In genomic region chr13:57278580-57278979, GRCm38 (mm10) we compare ENCODE assay signal across 13 mouse cellular contexts.
DNase-seq lines count a peak whose midpoint lies in the region; ATAC-seq lines count a peak whose summit lies in the region.
"Had no signal": no experiment of that assay in that cellular context is flagged by ENCODE, and none has a peak within 500 bp of the region (broad histone marks: within the 10 kb centered on the region; RNA-seq: fewer than 3 reads in every experiment).

No protein-coding gene starts in this region.

- no peaks in the 10 kb centered on the region for H3K36me3 ChIP-seq in kidney, embryonic 15.5 days

- H3K27me3 ChIP-seq in kidney, embryonic 15.5 days = 0 out of 2 replicates have a peak, but pooled peaks cover 3% of the 10 kb centered on the region

- DNase-seq in cerebellum, adult 18-20 months = peak; percentile 16 to 21
- peak; percentile 16 for DNase-seq in kidney, postnatal 10 days
- peak; percentile 21 for DNase-seq in 416B (ENCODE audit: low read depth)
- DNase-seq in embryo, embryonic 11.5 days (ENCODE audit: low read depth, low spot score) = peak; percentile 43
- DNase-seq in urinary bladder, postnatal 4 days (ENCODE audit: low spot score in 2 of 2) = no peak
- DNase-seq in gastrocnemius, adult 8-10 months (ENCODE audit: low spot score in 2 of 2) = no peak
- DNase-seq: adrenal gland, postnatal 10 days; heart, postnatal 14 days; layer of hippocampus, adult 9-11 months; right cerebral cortex, postnatal 25 days had no signal

- ATAC-seq in cerebellum, adult (ENCODE audit: insufficient number of reproducible peaks, low FRiP score, low TSS enrichment) = no peak
- no peak for ATAC-seq in kidney, embryonic 15.5 days (replicated peaks; ENCODE audit: low FRiP score)

- no peak overlapping the region for H3K4me3 ChIP-seq in kidney, embryonic 15.5 days (replicated peaks)

- no peak overlapping the region for H3K4me2 ChIP-seq in kidney, embryonic 15.5 days

- WGBS in kidney, embryonic 15.5 days = 8% methylated on average over 2 of the region's 2 CpGs

- no peak overlapping the region for H3K27ac ChIP-seq in kidney, embryonic 15.5 days
- H3K27ac ChIP-seq: macrophage had no signal

- no peak overlapping the region for H3K9ac ChIP-seq in kidney, embryonic 15.5 days

- H3K4me1 ChIP-seq in kidney, embryonic 15.5 days = no peaks in the 10 kb centered on the region

- no peaks in the 10 kb centered on the region for H3K9me3 ChIP-seq in kidney, embryonic 15.5 days (replicated peaks)

Comparison
In these comparisons a context has a peak if more than half of its experiments do, and no peak if none do; other contexts are left out.
1. DNase-seq: peak in cerebellum, adult 18-20 months (2 of 2), kidney, postnatal 10 days (single experiment), 416B (single experiment) and embryo, embryonic 11.5 days (single experiment); none in urinary bladder, postnatal 4 days (0 of 2) and gastrocnemius, adult 8-10 months (0 of 2).